Mouse (Mus musculus) intestine, embryonic 15.5 days (tissue): ENCODE data around the gene Trib3. TPM values are rescaled to one million over a fixed set of nuclear protein-coding genes. Genes with fewer than 3 reads are reported as not detected.
"Not testable (repeated sequence)": the region's sequence is repeated elsewhere in the genome, so short reads cannot be mapped to it uniquely, and the experiment has no call there.

Experiments used
- ATAC-seq: fragments of 200-750 bp; cut with Nextera tagmentation; 2 replicates; pipeline ENCODE4 v1.8.0; 2017; ENCODE audit warnings: moderate TSS enrichment, moderate library complexity
- H3K27ac ChIP-seq: fragments of 300-500 bp; sonication (generic); 2 replicates; pipeline ENCODE4 v1.5.1; 2015; ENCODE audit warnings: mild to moderate bottlenecking, inconsistent platforms
- H3K27me3 ChIP-seq: fragments of 300-500 bp; sonication (generic); replicated peaks from 2 replicates; pipeline ENCODE4 v1.6.1; 2015; ENCODE audit warnings: inconsistent platforms
- H3K36me3 ChIP-seq: fragments of 300-500 bp; sonication (generic); 2 replicates; pipeline ENCODE4 v1.6.1; 2015; ENCODE audit warnings: inconsistent platforms
- H3K4me1 ChIP-seq: fragments of 300-500 bp; sonication (generic); replicated peaks from 2 replicates; pipeline ENCODE4 v1.6.1; 2015; ENCODE audit warnings: inconsistent platforms
- H3K4me2 ChIP-seq: fragments of 300-500 bp; sonication (generic); replicated peaks from 2 replicates; pipeline ENCODE4 v1.6.1; 2015; ENCODE audit warnings: mild to moderate bottlenecking, inconsistent platforms
- H3K4me3 ChIP-seq: fragments of 300-500 bp; sonication (generic); replicated peaks from 2 replicates; pipeline ENCODE4 v1.5.1; 2015; ENCODE audit warnings: inconsistent platforms
- H3K9ac ChIP-seq: fragments of 300-500 bp; sonication (generic); 2 replicates; pipeline ENCODE4 v1.6.1; 2015; ENCODE audit warnings: inconsistent platforms
- H3K9me3 ChIP-seq: fragments of 300-500 bp; sonication (generic); 2 replicates; pipeline ENCODE4 v1.6.1; 2016; ENCODE audit warnings: inconsistent platforms
- WGBS: fragments of 180-500 bp; shearing (Covaris S2); methylation state at CpG from one replicate; pipeline ENCODE4 v1.1.7; 2015; 5-methylcytosine and 5-hydroxymethylcytosine counted together
- polyA plus RNA-seq: library from polyadenylated mRNA; unstranded; fragments of >200 nt; fragmentation: Nextera tagmentation; extraction: Ambion mirVana; gene quantifications from 2 replicates; pipeline ENCODE4 v1.2.1, GENCODE M21; 2015

The Trib3 gene
- polyA plus RNA-seq, 1 experiment from 2014 or later = 4.9 TPM

DNA sequence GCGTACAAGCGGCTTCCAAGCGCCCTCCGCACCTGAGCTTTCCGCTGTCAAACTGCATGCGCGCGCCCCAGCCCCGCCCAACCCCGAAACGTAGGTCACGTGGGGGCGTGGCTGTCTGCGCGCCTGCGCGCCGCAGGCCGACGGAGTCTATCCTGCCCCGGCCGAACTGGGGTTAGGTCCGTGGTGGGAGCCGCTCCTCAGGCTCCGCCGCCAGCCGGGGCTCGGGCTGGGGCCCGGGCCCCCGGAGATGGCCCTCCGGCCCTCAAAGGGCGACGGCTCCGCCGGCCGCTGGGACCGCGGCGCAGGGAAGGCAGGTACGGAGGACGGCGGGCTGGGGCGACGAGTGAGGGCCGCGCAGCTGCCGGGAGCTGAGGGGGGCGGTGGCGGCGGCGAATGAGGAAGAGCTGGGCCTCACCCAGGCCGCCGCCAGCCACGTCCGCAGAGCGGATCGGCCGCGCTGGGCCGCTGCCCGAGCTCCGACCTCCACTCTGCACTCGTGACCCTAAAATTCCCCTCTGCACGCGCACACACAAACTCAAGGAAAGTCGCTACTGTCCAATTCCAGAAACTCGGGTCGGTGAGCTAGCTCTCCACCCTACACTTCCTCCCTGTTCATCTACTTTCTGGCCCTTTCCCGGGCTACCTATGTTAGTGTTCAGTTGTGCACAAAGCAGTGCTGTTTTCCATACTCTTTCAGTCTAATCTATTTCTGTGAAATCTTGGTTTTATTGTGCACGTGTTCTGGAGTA lies 49.9 kb downstream of the Trib3 start, which contains the start of gene Tbc1d20:
Tbc1d20 (plus strand) TSS at position 102 of the 749 bp plus-strand sequence.
- H3K4me3 ChIP-seq = peak within 1 kb of the TSS; percentile 93
- H3K4me2 ChIP-seq = peak within 1 kb of the TSS; percentile 74
- H3K4me1 ChIP-seq = peaks cover 12% of the 10 kb centered on the region
- no peaks in the 10 kb centered on the region for H3K27me3 ChIP-seq
- H3K36me3 ChIP-seq = 0 out of 2 replicates have a peak, but pooled peaks cover 5% of the 10 kb centered on the region
- peak; percentile 100 for ATAC-seq
- WGBS = under 1% methylated on average over 68 of the region's 70 CpGs
- H3K9me3 ChIP-seq = no peaks in the 10 kb centered on the region
- peak within 1 kb of the TSS; percentile 88 for H3K27ac ChIP-seq
- peak within 1 kb of the TSS; percentile 96 for H3K9ac ChIP-seq

DNA sequence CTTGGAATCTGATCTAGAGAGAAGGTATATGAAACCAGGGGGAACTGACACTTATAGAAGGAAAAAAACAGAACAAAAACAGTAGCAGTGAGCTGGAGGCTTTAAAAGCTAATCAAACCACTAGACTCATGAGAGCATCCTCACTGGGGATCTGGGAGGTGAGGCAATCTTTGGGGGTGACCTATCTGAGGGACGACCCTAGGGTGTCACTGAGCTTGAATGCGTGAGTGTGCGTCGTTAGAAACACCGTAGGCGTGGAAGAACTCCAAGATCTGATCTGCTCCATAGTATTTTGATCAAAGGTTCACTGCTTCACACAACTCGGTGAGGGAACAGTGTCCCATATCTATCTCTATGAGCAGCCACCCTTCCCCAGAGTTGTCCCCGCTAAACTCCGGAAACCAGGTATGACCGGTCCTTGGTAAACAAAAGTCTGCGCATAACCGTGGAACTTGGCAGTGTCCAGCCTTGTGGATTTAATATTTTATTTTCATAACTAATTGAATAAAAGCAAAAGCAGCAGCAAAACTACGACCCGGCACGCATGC lies 50.6 kb downstream of the Trib3 start:
- no peak overlapping the region for H3K27ac ChIP-seq
- H3K9me3 ChIP-seq = no peaks in the 10 kb centered on the region
- peak overlapping the region; percentile 93 for H3K4me3 ChIP-seq
- peak overlapping the region; percentile 74 for H3K4me2 ChIP-seq
- no peaks in the 10 kb centered on the region for H3K27me3 ChIP-seq
- H3K4me1 ChIP-seq = peaks cover 12% of the 10 kb centered on the region
- 0 out of 2 replicates have a peak, but pooled peaks cover 5% of the 10 kb centered on the region for H3K36me3 ChIP-seq
- peak; percentile 54 for ATAC-seq
- peak overlapping the region; percentile 35; the same call in 1 of the 2 replicates for H3K9ac ChIP-seq
- 2% methylated on average over 15 of the region's 15 CpGs for WGBS

DNA sequence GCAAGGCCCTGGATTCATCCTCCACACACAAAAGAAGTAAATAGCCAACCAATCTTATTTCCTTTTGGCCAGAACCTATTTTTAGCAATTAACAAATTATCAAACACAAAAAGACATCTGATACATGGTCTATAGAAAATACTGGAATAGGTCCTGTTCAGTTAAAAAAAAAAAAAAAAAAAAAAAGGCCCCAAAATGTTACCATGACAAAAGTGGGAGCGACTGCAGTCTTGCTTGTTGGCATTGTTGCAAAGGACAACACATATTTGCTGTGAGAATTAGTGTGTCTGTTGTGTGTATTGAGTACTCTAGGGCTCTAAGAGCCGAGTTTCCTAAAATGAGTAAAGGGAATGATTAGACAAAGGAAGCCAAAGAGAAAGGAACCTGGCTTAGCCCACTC lies 51.4 kb downstream of the Trib3 start:
- WGBS = 68% methylated on average over 2 of the region's 2 CpGs
- H3K4me3 ChIP-seq = no peak overlapping the region
- H3K27me3 ChIP-seq = no peaks in the 10 kb centered on the region
- no peak overlapping the region for H3K27ac ChIP-seq
- peaks cover 12% of the 10 kb centered on the region for H3K4me1 ChIP-seq
- H3K9me3 ChIP-seq = no peaks in the 10 kb centered on the region
- H3K4me2 ChIP-seq = no peak overlapping the region
- ATAC-seq = no peak
- H3K36me3 ChIP-seq = 0 out of 2 replicates have a peak, but pooled peaks cover 5% of the 10 kb centered on the region
- no peak overlapping the region for H3K9ac ChIP-seq

DNA sequence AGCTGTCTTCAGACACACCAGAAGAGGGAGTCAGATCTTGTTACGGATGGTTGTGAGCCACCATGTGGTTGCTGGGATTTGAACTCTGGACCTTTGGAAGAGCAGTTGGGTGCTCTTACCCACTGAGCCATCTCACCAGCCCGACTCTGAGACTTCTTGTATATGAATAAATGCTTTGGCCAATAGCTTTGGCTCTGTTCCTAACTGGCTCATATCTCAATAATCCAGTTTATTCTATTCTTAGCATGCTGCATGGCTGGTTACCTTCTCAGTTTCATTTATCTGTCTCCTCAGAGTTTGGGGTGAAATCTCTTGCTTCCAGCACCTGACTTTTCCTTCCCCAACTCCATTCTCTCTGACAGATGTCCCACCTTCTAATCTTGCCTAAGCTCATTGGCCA lies 54.2 kb downstream of the Trib3 start:
- ATAC-seq, H3K27ac ChIP-seq, H3K4me3 ChIP-seq, H3K27me3 ChIP-seq, H3K4me1 ChIP-seq, H3K36me3 ChIP-seq, H3K4me2 ChIP-seq, H3K9ac ChIP-seq, H3K9me3 ChIP-seq: not testable (repeated sequence)
- 69% methylated on average over 2 of the region's 2 CpGs for WGBS

DNA sequence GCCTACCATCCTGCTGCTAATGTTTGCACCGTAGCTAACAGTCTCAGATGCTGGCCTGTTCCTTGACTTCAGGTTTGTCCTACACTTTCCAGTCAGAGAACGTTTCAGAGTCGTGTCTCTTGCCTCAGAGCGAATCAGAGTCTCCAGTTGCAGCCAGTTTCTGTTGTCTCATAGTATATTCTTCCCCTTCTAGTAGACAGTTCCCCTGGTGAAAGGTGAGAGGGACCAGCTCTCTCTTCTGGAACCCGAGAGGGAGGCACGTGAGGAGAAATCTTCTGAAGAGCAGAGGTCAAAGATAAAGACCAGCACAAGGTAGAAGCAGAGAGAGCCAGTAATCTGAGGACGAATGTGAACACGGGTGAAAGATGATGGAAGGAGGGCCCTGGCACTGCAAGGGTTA lies 55.8 kb downstream of the Trib3 start:
- WGBS = 71% methylated on average over 8 of the region's 8 CpGs

DNA sequence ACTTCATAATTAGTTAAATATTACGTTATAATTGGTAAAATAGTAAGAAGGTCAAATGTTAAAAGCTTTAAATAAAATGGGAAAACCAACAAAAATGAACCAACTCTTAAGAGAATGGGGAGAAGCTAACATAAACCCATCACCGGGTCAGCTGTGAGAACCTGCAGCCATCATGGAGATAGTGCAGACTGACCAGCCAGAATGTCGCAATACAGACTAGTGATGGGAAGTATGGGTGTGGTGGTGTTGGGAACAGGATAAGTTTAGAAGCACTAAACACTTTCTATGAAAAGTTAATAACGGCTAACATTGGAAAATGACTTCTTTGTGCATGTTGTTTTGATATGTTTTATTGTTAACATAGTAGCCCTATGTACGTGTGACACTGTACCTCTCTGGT lies 56.3 kb downstream of the Trib3 start:
- H3K4me2 ChIP-seq = no peak overlapping the region
- WGBS = 87% methylated on average over 5 of the region's 5 CpGs
- ATAC-seq = no peak
- no peak overlapping the region for H3K9ac ChIP-seq
- H3K36me3 ChIP-seq = peaks cover 7% of the 10 kb centered on the region
- no peak overlapping the region for H3K4me3 ChIP-seq
- no peaks in the 10 kb centered on the region for H3K27me3 ChIP-seq
- H3K27ac ChIP-seq = no peak overlapping the region
- H3K9me3 ChIP-seq = no peaks in the 10 kb centered on the region
- H3K4me1 ChIP-seq = no peaks in the 10 kb centered on the region

More for the DNA sequence above, 55.8 kb downstream of the Trib3 start:
- Histone ChIP-seq H3K27me3 (no peaks in the 10 kb centered on the region), H3K4me3 (no peak overlapping the region), H3K9ac (no peak overlapping the region), H3K36me3 (peaks cover 5% of the 10 kb centered on the region), H3K4me1 (no peaks in the 10 kb centered on the region), H3K27ac (no peak overlapping the region), H3K9me3 (no peaks in the 10 kb centered on the region), H3K4me2 (no peak overlapping the region)
- no peak for ATAC-seq

Other genes with a start within 250 kb of the Trib3 start
- gene Srxn1, start 238.5 kb downstream of the Trib3 start, polyA plus RNA-seq = 21.7 and 23.5 TPM in 2 replicates
- gene Tcf15, start 200.5 kb downstream of the Trib3 start, polyA plus RNA-seq = 10.3 and 10.4 TPM in 2 replicates
- gene Csnk2a1, start 117.2 kb downstream of the Trib3 start, polyA plus RNA-seq = 79.3 and 92.3 TPM in 2 replicates
- gene Tbc1d20, start 50.2 kb downstream of the Trib3 start, polyA plus RNA-seq = 34.8 and 37.4 TPM in 2 replicates
- 75.2 and 82.2 TPM in 2 replicates for gene Rbck1, start 11.4 kb downstream of the Trib3 start, polyA plus RNA-seq
- gene Nrsn2, start 32.6 kb upstream of the Trib3 start, polyA plus RNA-seq = 1.8 and 2.1 TPM in 2 replicates
- gene Sox12, start 54.0 kb upstream of the Trib3 start, polyA plus RNA-seq = 5.4 and 5.9 TPM in 2 replicates
- 34.4 and 40.8 TPM in 2 replicates for gene Zcchc3, start 71.0 kb upstream of the Trib3 start, polyA plus RNA-seq
- 0.42 and 0.49 TPM in 2 replicates for gene 6820408C15Rik, start 71.6 kb upstream of the Trib3 start, polyA plus RNA-seq
- gene Defb23, start 120.6 kb upstream of the Trib3 start, polyA plus RNA-seq = not detected in 2 replicates
- gene Defb20, start 133.0 kb upstream of the Trib3 start, polyA plus RNA-seq = not detected in 2 replicates
- not detected in 2 replicates for gene Defb22, start 146.1 kb upstream of the Trib3 start, polyA plus RNA-seq
- not detected in 2 replicates for gene Defb26, start 167.7 kb upstream of the Trib3 start, polyA plus RNA-seq
- not detected in 2 replicates for gene Defb28, start 174.2 kb upstream of the Trib3 start, polyA plus RNA-seq
- not detected in 2 replicates for gene Defb29, start 196.1 kb upstream of the Trib3 start, polyA plus RNA-seq
- gene Gm17416, start 225.3 kb upstream of the Trib3 start, polyA plus RNA-seq = not detected in 2 replicates
- gene Defb21, start 228.7 kb upstream of the Trib3 start, polyA plus RNA-seq = not detected in 2 replicates
- not detected in 2 replicates for gene Defb19, start 236.3 kb upstream of the Trib3 start, polyA plus RNA-seq